Mouse (Mus musculus): ENCODE results near the gene Mptx2. TPM values are rescaled to one million over a fixed set of nuclear protein-coding genes. Genes with fewer than 3 reads are reported as not detected.

The Mptx2 gene
- polyA plus RNA-seq (2012; rRNA removed) = 32.4 and 79.5 TPM in 2 replicates

- Histone ChIP-seq H3K27me3 (ENCODE audit: control insufficient read depth, insufficient read depth, low read length) (no peaks in the 10 kb centered on the region), H3K36me3 (ENCODE audit: control insufficient read depth, insufficient read depth, low read length) (no peaks in the 10 kb centered on the region), H3K27ac (ENCODE audit: insufficient read depth, low read depth, low read length) (no peak within 1 kb of the TSS), H3K4me1 (ENCODE audit: control insufficient read depth, insufficient read depth, insufficient read length, low read length) (no peaks in the 10 kb centered on the region), H3K4me3 (ENCODE audit: low read depth, low read length) (no peak within 1 kb of the TSS)
- 42% methylated on average over 3 of the region's 3 CpGs for WGBS
- no peak for TF ChIP-seq POLR2A (IDR thresholded peaks at IDR 0.05; ENCODE audit: low read depth, low read length)
Measured at GRCm38 (mm10) chr1:173277677-173278076, at the start of gene Mptx2. Gene Mptx2 (minus strand): TSS chr1:173277777.

- Histone ChIP-seq H3K4me3 (ENCODE audit: low read depth, low read length) (no peak overlapping the region), H3K4me1 (ENCODE audit: control insufficient read depth, insufficient read depth, insufficient read length, low read length) (no peaks in the 10 kb centered on the region), H3K36me3 (ENCODE audit: control insufficient read depth, insufficient read depth, low read length) (no peaks in the 10 kb centered on the region), H3K27ac (ENCODE audit: insufficient read depth, low read depth, low read length) (no peak overlapping the region), H3K27me3 (ENCODE audit: control insufficient read depth, insufficient read depth, low read length) (no peaks in the 10 kb centered on the region)
- 31% methylated on average over 1 of the region's 1 CpGs for WGBS
- TF ChIP-seq POLR2A (IDR thresholded peaks at IDR 0.05; ENCODE audit: low read depth, low read length) (no peak), CTCF (IDR thresholded peaks at IDR 0.05; ENCODE audit: extremely low read depth, insufficient read length, insufficient replicate concordance, low read depth, low read length) (no peak)
Measured at GRCm38 (mm10) chr1:173326552-173326951, 49.0 kb upstream of the Mptx2 start.

- Histone ChIP-seq H3K36me3 (ENCODE audit: control insufficient read depth, insufficient read depth, low read length) (no peaks in the 10 kb centered on the region), H3K27me3 (ENCODE audit: control insufficient read depth, insufficient read depth, low read length) (no peaks in the 10 kb centered on the region), H3K4me3 (ENCODE audit: low read depth, low read length) (no peak overlapping the region), H3K4me1 (ENCODE audit: control insufficient read depth, insufficient read depth, insufficient read length, low read length) (no peaks in the 10 kb centered on the region), H3K27ac (ENCODE audit: insufficient read depth, low read depth, low read length) (no peak overlapping the region)
- 89% methylated on average over 1 of the region's 1 CpGs for WGBS
- TF ChIP-seq CTCF (IDR thresholded peaks at IDR 0.05; ENCODE audit: extremely low read depth, insufficient read length, insufficient replicate concordance, low read depth, low read length) (no peak), POLR2A (IDR thresholded peaks at IDR 0.05; ENCODE audit: low read depth, low read length) (no peak)
Measured at GRCm38 (mm10) chr1:173325395-173325794, 47.8 kb upstream of the Mptx2 start.

- H3K4me1 ChIP-seq (ENCODE audit: control insufficient read depth, insufficient read depth, insufficient read length, low read length) = no peaks in the 10 kb centered on the region
- WGBS = 61% methylated on average over 4 of the region's 4 CpGs
Measured at GRCm38 (mm10) chr1:173324961-173325360, 47.4 kb upstream of the Mptx2 start.

GRCm38 (mm10) chr1:173323839-173324585, 46.4 kb upstream of the Mptx2 start:
- TF ChIP-seq CTCF (IDR thresholded peaks at IDR 0.05; ENCODE audit: extremely low read depth, insufficient read length, insufficient replicate concordance, low read depth, low read length) (peak; percentile 55; the same call in 1 of the 2 replicates), POLR2A (IDR thresholded peaks at IDR 0.05; ENCODE audit: low read depth, low read length) (no peak)

More at GRCm38 (mm10) chr1:173324961-173325360, 47.4 kb upstream of the Mptx2 start:
- no peak overlapping the region for H3K27ac ChIP-seq (ENCODE audit: insufficient read depth, low read depth, low read length)
- H3K27me3 ChIP-seq (ENCODE audit: control insufficient read depth, insufficient read depth, low read length) = no peaks in the 10 kb centered on the region
- no peak overlapping the region for H3K4me3 ChIP-seq (ENCODE audit: low read depth, low read length)
- no peak for TF ChIP-seq CTCF (IDR thresholded peaks at IDR 0.05; ENCODE audit: extremely low read depth, insufficient read length, insufficient replicate concordance, low read depth, low read length)
- no peak for TF ChIP-seq POLR2A (IDR thresholded peaks at IDR 0.05; ENCODE audit: low read depth, low read length)
- H3K36me3 ChIP-seq (ENCODE audit: control insufficient read depth, insufficient read depth, low read length) = no peaks in the 10 kb centered on the region

GRCm38 (mm10) chr1:173322249-173322627, 44.7 kb upstream of the Mptx2 start:
- Histone ChIP-seq H3K4me3 (ENCODE audit: low read depth, low read length) (no peak overlapping the region), H3K36me3 (ENCODE audit: control insufficient read depth, insufficient read depth, low read length) (no peaks in the 10 kb centered on the region), H3K27me3 (ENCODE audit: control insufficient read depth, insufficient read depth, low read length) (no peaks in the 10 kb centered on the region), H3K27ac (ENCODE audit: insufficient read depth, low read depth, low read length) (no peak overlapping the region), H3K4me1 (ENCODE audit: control insufficient read depth, insufficient read depth, insufficient read length, low read length) (no peaks in the 10 kb centered on the region)
- TF ChIP-seq POLR2A (IDR thresholded peaks at IDR 0.05; ENCODE audit: low read depth, low read length) (no peak), CTCF (IDR thresholded peaks at IDR 0.05; ENCODE audit: extremely low read depth, insufficient read length, insufficient replicate concordance, low read depth, low read length) (no peak)
- 60% methylated on average over 6 of the region's 6 CpGs for WGBS

More at GRCm38 (mm10) chr1:173323839-173324585, 46.4 kb upstream of the Mptx2 start:
- WGBS = 22% methylated on average over 5 of the region's 5 CpGs
- Histone ChIP-seq H3K27ac (ENCODE audit: insufficient read depth, low read depth, low read length) (no peak overlapping the region), H3K36me3 (ENCODE audit: control insufficient read depth, insufficient read depth, low read length) (no peaks in the 10 kb centered on the region), H3K4me1 (ENCODE audit: control insufficient read depth, insufficient read depth, insufficient read length, low read length) (no peaks in the 10 kb centered on the region), H3K4me3 (ENCODE audit: low read depth, low read length) (no peak overlapping the region), H3K27me3 (ENCODE audit: control insufficient read depth, insufficient read depth, low read length) (no peaks in the 10 kb centered on the region)

GRCm38 (mm10) chr1:173321593-173322248, 44.1 kb upstream of the Mptx2 start:
- Histone ChIP-seq H3K27ac (ENCODE audit: insufficient read depth, low read depth, low read length) (no peak overlapping the region), H3K4me1 (ENCODE audit: control insufficient read depth, insufficient read depth, insufficient read length, low read length) (no peaks in the 10 kb centered on the region), H3K36me3 (ENCODE audit: control insufficient read depth, insufficient read depth, low read length) (no peaks in the 10 kb centered on the region), H3K4me3 (ENCODE audit: low read depth, low read length) (no peak overlapping the region), H3K27me3 (ENCODE audit: control insufficient read depth, insufficient read depth, low read length) (no peaks in the 10 kb centered on the region)
- TF ChIP-seq POLR2A (IDR thresholded peaks at IDR 0.05; ENCODE audit: low read depth, low read length) (no peak), CTCF (IDR thresholded peaks at IDR 0.05; ENCODE audit: extremely low read depth, insufficient read length, insufficient replicate concordance, low read depth, low read length) (no peak)
- WGBS = 63% methylated on average over 8 of the region's 8 CpGs
